9 mouse cellular contexts compared by ENCODE assay signal in the genomic region with DNA sequence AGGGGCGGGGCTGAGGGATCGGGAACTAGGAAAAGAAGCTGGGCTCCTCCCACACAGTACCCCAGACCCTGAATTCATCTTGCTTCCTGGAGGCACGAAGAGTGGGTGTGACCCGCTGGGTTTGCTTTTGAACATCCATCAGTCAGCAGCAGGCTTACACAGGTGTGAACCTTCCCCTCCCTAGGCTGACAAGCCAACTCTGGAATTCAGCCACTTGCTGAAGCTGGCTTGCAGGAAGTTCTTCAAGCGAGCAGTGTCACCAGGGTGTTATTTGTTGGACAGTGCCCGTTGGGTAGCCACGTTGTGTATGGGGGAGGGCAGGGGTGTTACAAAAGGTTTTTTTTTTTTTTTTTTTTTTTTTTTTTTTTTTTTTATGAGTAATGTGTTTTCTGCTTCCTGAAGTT.
DNase-seq lines count a peak whose midpoint lies in the region; ATAC-seq and TF ChIP-seq lines count a peak whose summit lies in the region.
"Had no signal": no experiment of that assay in that cellular context is flagged by ENCODE, and none has a peak within 500 bp of the region (broad histone marks: within the 10 kb centered on the region; RNA-seq: fewer than 3 reads in every experiment).

No protein-coding gene starts in this region.

- no peaks in the 10 kb centered on the region for H3K9me3 ChIP-seq in heart, embryonic 12.5 days (replicated peaks)
- H3K9me3 ChIP-seq in MEL (replicated peaks; ENCODE audit: insufficient read depth, low read length): no peaks in the 10 kb centered on the region
- no peaks in the 10 kb centered on the region for H3K9me3 ChIP-seq in limb, embryonic 14.5 days (ENCODE audit: control insufficient read depth, low read length)

- H3K79me2 ChIP-seq in MEL (ENCODE audit: control insufficient read depth, insufficient read depth, low read length, poor library complexity): no peaks in the 10 kb centered on the region

- DNase-seq in heart, adult 9 months (ENCODE audit: low spot score in 2 of 2): no peak
- DNase-seq in MEL (ENCODE audit: low read depth, low spot score): peak; percentile 2
- DNase-seq in gonadal fat pad, adult 2 months (ENCODE audit: low read depth): peak; percentile 3
- peak; percentile 18 for DNase-seq in limb, embryonic 14.5 days (ENCODE audit: low spot score)
- no peak for DNase-seq in gastrocnemius, adult 8-10 months (ENCODE audit: low spot score in 2 of 2)
- no peak for DNase-seq in layer of hippocampus, postnatal 10 days (ENCODE audit: low spot score in 2 of 2)
- DNase-seq: thymus, postnatal 25 days had no signal

- peak overlapping the region; percentile 67 for H3K4me2 ChIP-seq in heart, embryonic 12.5 days
- peak overlapping the region; percentile 28; the same call in 1 of the 2 replicates for H3K4me2 ChIP-seq in limb, embryonic 14.5 days (replicated peaks; ENCODE audit: low read depth, low read length, severe bottlenecking)

- H3K27me3 ChIP-seq in heart, embryonic 12.5 days (replicated peaks): no peaks in the 10 kb centered on the region
- H3K27me3 ChIP-seq in MEL (ENCODE audit: control insufficient read depth in 1 of 2, insufficient read depth in 2 of 2, low read length in 2 of 2): peaks cover 0 to 2% of the 10 kb centered on the region in 2 experiments; a peak in 2 of 4 replicates
- no peaks in the 10 kb centered on the region for H3K27me3 ChIP-seq in limb, embryonic 14.5 days (ENCODE audit: control insufficient read depth, insufficient read depth, low read length)

- TF ChIP-seq EP300 in MEL (IDR thresholded peaks at IDR 0.05; ENCODE audit: low read depth in 1 of 2, low read length in 2 of 2): no peak

- no peak for TF ChIP-seq POLR2A in MEL (IDR thresholded peaks at IDR 0.05; ENCODE audit: control insufficient read depth in 1 of 2, insufficient read depth in 1 of 2, low read depth in 1 of 2, low read length in 2 of 2, poor library complexity in 1 of 2)
- no peak for TF ChIP-seq POLR2A in limb, embryonic 14.5 days (IDR thresholded peaks at IDR 0.05; ENCODE audit: borderline replicate concordance, extremely low read depth, insufficient read depth, insufficient read length)

- TF ChIP-seq RAD21 in MEL (IDR thresholded peaks at IDR 0.05; ENCODE audit: low read depth, low read length): no peak

- H3K36me3 ChIP-seq in heart, embryonic 12.5 days: no peaks in the 10 kb centered on the region
- H3K36me3 ChIP-seq in MEL (ENCODE audit: control insufficient read depth in 1 of 2, insufficient read depth in 2 of 2, low read length in 2 of 2): no peaks in the 10 kb centered on the region
- H3K36me3 ChIP-seq in limb, embryonic 14.5 days (ENCODE audit: control insufficient read depth, insufficient read depth, low read length): no peaks in the 10 kb centered on the region

- no peak overlapping the region for H3K9ac ChIP-seq in heart, embryonic 12.5 days
- H3K9ac ChIP-seq in MEL (ENCODE audit: control insufficient read depth, low read depth, low read length, poor library complexity, severe bottlenecking): no peak overlapping the region
- no peak overlapping the region for H3K9ac ChIP-seq in limb, embryonic 14.5 days (ENCODE audit: low read depth, low read length, severe bottlenecking)

- 0 out of 2 replicates have a peak, but pooled peaks have one; percentile 36 for ATAC-seq in heart, embryonic 12.5 days (ENCODE audit: insufficient number of reproducible peaks, low FRiP score)
- ATAC-seq in limb, embryonic 14.5 days (ENCODE audit: low FRiP score, low read depth): no peak
- no peak for ATAC-seq in erythroid progenitor cell, adult 5-6 weeks (replicated peaks; ENCODE audit: low FRiP score, poor library complexity, severe bottlenecking)

- WGBS in heart, embryonic 12.5 days: 2% methylated on average over 7 of the region's 7 CpGs
- 13% methylated on average over 7 of the region's 7 CpGs for WGBS in limb, embryonic 14.5 days

- peak overlapping the region; percentile 35 for H3K4me3 ChIP-seq in heart, embryonic 12.5 days
- no peak overlapping the region for H3K4me3 ChIP-seq in MEL (ENCODE audit: control insufficient read depth in 1 of 2, insufficient read depth in 1 of 2, low read depth in 2 of 2, low read length in 2 of 2)
- H3K4me3 ChIP-seq in limb, embryonic 14.5 days (replicated peaks; ENCODE audit: low read length): no peak overlapping the region

- no peak overlapping the region for H3K27ac ChIP-seq in heart, embryonic 12.5 days (ENCODE audit: poor library complexity, severe bottlenecking)
- no peak overlapping the region for H3K27ac ChIP-seq in MEL (ENCODE audit: control insufficient read depth, low read depth, low read length)
- no peak overlapping the region for H3K27ac ChIP-seq in limb, embryonic 14.5 days (replicated peaks; ENCODE audit: low read depth, low read length)

- no peak for TF ChIP-seq CTCF in MEL (IDR thresholded peaks at IDR 0.05 in 2 of 3, conservative IDR thresholded peaks at IDR 0.05 in 1 of 3; ENCODE audit: control insufficient read depth in 1 of 3, insufficient read depth in 1 of 3, low read depth in 2 of 3, low read length in 3 of 3, poor library complexity in 1 of 3, severe bottlenecking in 1 of 3)

- H3K4me1 ChIP-seq in heart, embryonic 12.5 days (replicated peaks): 0 out of 2 replicates have a peak, but pooled peaks cover 8% of the 10 kb centered on the region
- no peaks in the 10 kb centered on the region for H3K4me1 ChIP-seq in MEL (ENCODE audit: control insufficient read depth in 1 of 2, insufficient read depth in 2 of 2, low read length in 2 of 2)
- H3K4me1 ChIP-seq in limb, embryonic 14.5 days (ENCODE audit: control insufficient read depth, insufficient read depth, low read length): no peaks in the 10 kb centered on the region; the same call in 1 of the 2 replicates

TF ChIP-seq in MEL, 35 proteins besides CTCF, POLR2A, EP300 and RAD21:
- TF ChIP-seq ZNF384 (IDR thresholded peaks at IDR 0.05; ENCODE audit: low read depth, low read length) (peak; percentile 65), BHLHE40 (IDR thresholded peaks at IDR 0.05; ENCODE audit: borderline replicate concordance, low read depth, low read length) (no peak), USF1 (IDR thresholded peaks at IDR 0.05; ENCODE audit: low read depth, low read length) (no peak)
TF ChIP-seq in MEL: peak in this region for 1.

Comparison
In these comparisons a context has a peak if more than half of its experiments do, and no peak if none do; other contexts are left out.
1. DNase-seq: peak in MEL (single experiment), gonadal fat pad, adult 2 months (single experiment) and limb, embryonic 14.5 days (single experiment); none in heart, adult 9 months (0 of 2), gastrocnemius, adult 8-10 months (0 of 2) and layer of hippocampus, postnatal 10 days (0 of 2).